Mouse (Mus musculus) T-helper 1 cell (primary cell): ENCODE data around the gene Osgin1.

ENCODE experiments used
- in situ Hi-C: fragments of 300-600 bp; cut with MboI, MseI; formaldehyde crosslinking; loops from one replicate; pipeline ENCODE4 v1.15.1; 2025; ENCODE audit warnings: high pct_unique_total_duplicates

Osgin1 gene

GRCm38 (mm10) chr8:119433582-119434174, at the start of gene Osgin1:
Gene Osgin1, plus strand, starts transcription at chr8:119434124.
- in situ Hi-C loops, result no loop called here

- in situ Hi-C loops, result loop anchor here (5.0 kb wide), 1 partner anchor 72 kb away; no protein-coding TSS in a partner anchor
Measured at GRCm38 (mm10) chr8:119384478-119384877, 49.4 kb upstream of the Osgin1 start.

GRCm38 (mm10) chr8:119385854-119386253, 48.1 kb upstream of the Osgin1 start:
- in situ Hi-C loops, result no loop called here

- in situ Hi-C loops, result no loop called here
Measured at GRCm38 (mm10) chr8:119386988-119387387, 46.9 kb upstream of the Osgin1 start.

GRCm38 (mm10) chr8:119394097-119394496, 39.8 kb upstream of the Osgin1 start:
- in situ Hi-C loops, result no loop called here

GRCm38 (mm10) chr8:119394524-119395026, 39.3 kb upstream of the Osgin1 start, which contains the start of gene Mlycd:
Gene Mlycd, plus strand, starts transcription at chr8:119394878.
- in situ Hi-C loops, result no loop called here

GRCm38 (mm10) chr8:119395072-119395950, 38.6 kb upstream of the Osgin1 start:
- in situ Hi-C loops, result no loop called here

GRCm38 (mm10) chr8:119398558-119398957, 35.4 kb upstream of the Osgin1 start:
- in situ Hi-C loops, result no loop called here

GRCm38 (mm10) chr8:119399255-119399654, 34.7 kb upstream of the Osgin1 start:
- in situ Hi-C loops, result no loop called here

- in situ Hi-C loops, result no loop called here
Measured at GRCm38 (mm10) chr8:119400122-119400671, 33.7 kb upstream of the Osgin1 start.

GRCm38 (mm10) chr8:119400904-119401303, 33.0 kb upstream of the Osgin1 start:
- in situ Hi-C loops, result no loop called here

GRCm38 (mm10) chr8:119403912-119404311, 30.0 kb upstream of the Osgin1 start:
- in situ Hi-C loops, result no loop called here

- in situ Hi-C loops, result no loop called here
Measured at GRCm38 (mm10) chr8:119404648-119405047, 29.3 kb upstream of the Osgin1 start.

- in situ Hi-C loops, result no loop called here
Measured at GRCm38 (mm10) chr8:119408311-119408710, 25.6 kb upstream of the Osgin1 start.

- in situ Hi-C loops, result loop anchor here (5.0 kb wide), 1 partner anchor 85 kb away; no protein-coding TSS in a partner anchor
Measured at GRCm38 (mm10) chr8:119412037-119412734, 21.7 kb upstream of the Osgin1 start.

GRCm38 (mm10) chr8:119412735-119413498, 21.0 kb upstream of the Osgin1 start:
- in situ Hi-C loops, result loop anchor here (5.0 kb wide), 1 partner anchor 84 kb away; no protein-coding TSS in a partner anchor

GRCm38 (mm10) chr8:119413605-119414004, 20.3 kb upstream of the Osgin1 start:
- in situ Hi-C loops, result loop anchor here (5.0 kb wide), 1 partner anchor 84 kb away; no protein-coding TSS in a partner anchor

- in situ Hi-C loops, result no loop called here
Measured at GRCm38 (mm10) chr8:119420318-119420717, 13.6 kb upstream of the Osgin1 start.

- in situ Hi-C loops, result no loop called here
Measured at GRCm38 (mm10) chr8:119421603-119422122, 12.3 kb upstream of the Osgin1 start.

- in situ Hi-C loops, result no loop called here
Measured at GRCm38 (mm10) chr8:119422123-119422711, 11.7 kb upstream of the Osgin1 start.
